Mouse (Mus musculus) stomach, postnatal 0 days (tissue): ENCODE measurements around the gene Atp5d.

Experiments
- CTCF ChIP-seq: IDR thresholded peaks from 2 replicates; pipeline ENCODE4 v1.5.1; 2016; ENCODE audit warnings: antibody characterized with exemption, low read depth, mild to moderate bottlenecking, moderate library complexity
- EP300 ChIP-seq: optimal IDR thresholded peaks from 2 replicates; pipeline ENCODE3; 2016; ENCODE audit warnings: antibody characterized with exemption

GRCm38 (mm10) chr10:80162716-80163299 lies 24.4 kb downstream of the Atp5d start:
- TF ChIP-seq CTCF (no peak), EP300 (no peak)
